Mouse (Mus musculus): ENCODE data around the gene Gm7861. TPM values are rescaled to one million over a fixed set of nuclear protein-coding genes. Genes with fewer than 3 reads are reported as not detected.
"Not testable (repeated sequence)": the region's sequence is repeated elsewhere in the genome, so short reads cannot be mapped to it uniquely, and the experiment has no call there.

Gm7861 gene
- not detected for total RNA-seq (2021)
- long read RNA-seq, experiment 1 = 0 reads
- long read RNA-seq, experiment 2 = 0 reads

GRCm38 (mm10) chr8:21594408-21594807 lies at the start of gene Gm7861:
Gene Gm7861, minus strand, starts transcription at chr8:21594508.
- intact Hi-C loops (cut with DNase I) = not testable (repeated sequence)

GRCm38 (mm10) chr8:21617883-21618282 lies 23.6 kb upstream of the Gm7861 start, which contains the start of gene Defa26:
Gene Defa26, plus strand, starts transcription at chr8:21618183.
- DNase-seq; intact Hi-C loops (cut with DNase I): not testable (repeated sequence)

More at GRCm38 (mm10) chr8:21594408-21594807, at the start of gene Gm7861:
- DNase-seq = not testable (repeated sequence)

GRCm38 (mm10) chr8:21582706-21583105 lies 11.6 kb downstream of the Gm7861 start, which contains the start of gene Defa28:
Gene Defa28, plus strand, starts transcription at chr8:21583006.
- DNase-seq; intact Hi-C loops (cut with DNase I): not testable (repeated sequence)

- intact Hi-C loops (cut with DNase I); DNase-seq: not testable (repeated sequence)
Observed at GRCm38 (mm10) chr8:21565086-21565485, 29.2 kb downstream of the Gm7861 start, which contains the start of gene Defa37. Gene Defa37, plus strand, starts transcription at chr8:21565386.

Other genes starting within 250 kb of the Gm7861 start
- not detected for gene Defa2, start 216.0 kb downstream of the Gm7861 start, total RNA-seq (2021)
- gene Defa33, start 202.7 kb downstream of the Gm7861 start, total RNA-seq (2021) = not detected
- not detected for gene Defa36, start 167.1 kb downstream of the Gm7861 start, total RNA-seq (2021)
- gene Gm7849, start 137.9 kb downstream of the Gm7861 start, total RNA-seq (2021) = not detected
- not detected for gene Defa20, start 85.2 kb downstream of the Gm7861 start, total RNA-seq (2021)
- gene Defa32, start 65.5 kb downstream of the Gm7861 start, total RNA-seq (2021) = not detected
- gene Defa37, start 29.1 kb downstream of the Gm7861 start, total RNA-seq (2021) = not detected
- gene Defa28, start 11.5 kb downstream of the Gm7861 start, total RNA-seq (2021) = not detected
- gene Defa26, start 23.7 kb upstream of the Gm7861 start, total RNA-seq (2021) = not detected
- gene Defa17, start 61.3 kb upstream of the Gm7861 start, total RNA-seq (2021) = not detected
- not detected for gene Defa34, start 71.3 kb upstream of the Gm7861 start, total RNA-seq (2021)
- gene AY761184, start 109.1 kb upstream of the Gm7861 start, total RNA-seq (2021) = not detected
- gene Defa24, start 140.0 kb upstream of the Gm7861 start, total RNA-seq (2021) = not detected
- not detected for gene Defb50, start 229.0 kb upstream of the Gm7861 start, total RNA-seq (2021)
- not detected for gene Defb2, start 245.4 kb upstream of the Gm7861 start, total RNA-seq (2021)